Mouse (Mus musculus) liver, postnatal 0 days (tissue): Measurements from ENCODE around the gene C530008M17Rik. TPM values are rescaled to one million over a fixed set of nuclear protein-coding genes. Genes with fewer than 3 reads are reported as not detected.

Source experiments
- ATAC-seq: fragments of 200-750 bp; cut with Nextera tagmentation; 2 replicates; pipeline ENCODE4 v1.8.0; 2017; ENCODE audit warnings: mild to moderate bottlenecking, moderate library complexity
- DNase-seq: peaks from one replicate; pipeline ENCODE4 v3.0.0-alpha.2; 2016
- H3K27ac ChIP-seq: fragments of 300-500 bp; sonication (generic); 2 replicates; pipeline ENCODE4 v1.5.1; 2014; ENCODE audit warnings: antibody characterized with exemption, moderate library complexity, mild to moderate bottlenecking, low read depth
- H3K27me3 ChIP-seq: fragments of 300-500 bp; sonication (generic); 2 replicates; pipeline ENCODE4 v1.6.1; 2014; ENCODE audit warnings: low read length, control low read depth, mixed read lengths; ENCODE audit not compliant: insufficient read depth
- H3K36me3 ChIP-seq: fragments of 300-500 bp; sonication (generic); replicated peaks from 2 replicates; pipeline ENCODE4 v1.6.1; 2014; ENCODE audit warnings: mild to moderate bottlenecking, control low read depth, low read length, moderate library complexity, mixed read lengths; ENCODE audit not compliant: insufficient read depth
- H3K4me1 ChIP-seq: fragments of 300-500 bp; sonication (generic); 2 replicates; pipeline ENCODE4 v1.6.1; 2014; ENCODE audit warnings: antibody characterized with exemption, mild to moderate bottlenecking, control low read depth; ENCODE audit not compliant: insufficient read depth
- H3K4me2 ChIP-seq: fragments of 300-500 bp; sonication (generic); 2 replicates; pipeline ENCODE4 v1.6.1; 2014; ENCODE audit warnings: low read depth, mild to moderate bottlenecking, low read length, moderate library complexity, mixed read lengths
- H3K4me3 ChIP-seq: fragments of 300-500 bp; sonication (generic); 2 replicates; pipeline ENCODE4 v1.5.1; 2014; ENCODE audit warnings: low read depth, low read length
- H3K9ac ChIP-seq: fragments of 300-500 bp; sonication (generic); replicated peaks from 2 replicates; pipeline ENCODE4 v1.6.1; 2014; ENCODE audit warnings: mild to moderate bottlenecking, moderate library complexity
- H3K9me3 ChIP-seq: fragments of 300-500 bp; sonication (generic); 2 replicates; pipeline ENCODE4 v1.6.1; 2016; ENCODE audit warnings: mild to moderate bottlenecking, control low read depth, low read length, mixed read lengths
- CTCF ChIP-seq: sonication (generic); IDR thresholded peaks from 2 replicates; pipeline ENCODE4 v1.5.1; 2016; ENCODE audit warnings: antibody characterized with exemption, low read depth
- EP300 ChIP-seq: IDR thresholded peaks from 2 replicates; pipeline ENCODE4 v1.6.1; 2016; ENCODE audit warnings: antibody characterized with exemption, low read depth, mild to moderate bottlenecking
- WGBS: fragments of 180-500 bp; shearing (Covaris S2); extraction: QIAGEN DNeasy Blood & Tissue Kit; methylation state at CpG from one replicate; pipeline ENCODE4 v1.1.7; 2014; ENCODE audit not compliant: insufficient replicate concordance; 5-methylcytosine and 5-hydroxymethylcytosine counted together
- polyA plus RNA-seq: library from polyadenylated mRNA; unstranded; fragments of >200 nt; fragmentation: Nextera tagmentation; extraction: Ambion mirVana; gene quantifications from 2 replicates; pipeline ENCODE4 v1.2.1, GENCODE M21; 2015

C530008M17Rik gene
- polyA plus RNA-seq, 1 experiment from 2014 or later, result 3.9 TPM

DNA sequence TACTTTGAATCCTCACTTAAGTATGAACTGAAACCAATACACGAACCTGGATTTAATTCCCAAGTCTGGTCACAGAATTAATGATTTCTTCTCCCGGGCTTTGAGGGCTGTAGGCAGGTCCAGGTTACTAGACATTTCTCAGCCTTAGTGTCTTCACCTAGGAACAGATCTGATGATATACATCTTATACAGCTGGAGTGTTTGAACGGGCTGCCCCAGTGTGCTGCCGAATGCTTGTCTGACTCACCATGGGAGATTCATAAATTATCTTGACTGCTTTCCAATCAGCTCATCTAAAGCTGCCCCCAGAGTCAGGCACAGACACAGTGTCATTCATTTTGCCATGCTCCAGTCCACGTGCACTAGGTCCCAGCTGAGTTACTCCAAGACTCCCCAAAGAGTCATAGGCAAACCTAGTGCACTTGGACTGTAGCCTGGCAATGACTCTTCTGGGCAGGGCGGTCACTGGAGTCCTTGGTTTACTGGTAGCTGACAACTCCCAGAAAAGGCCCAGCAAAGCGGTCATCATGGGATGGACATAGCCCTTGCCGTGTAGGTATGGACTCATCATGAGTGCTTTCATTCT, 70.3 kb downstream of the C530008M17Rik start:
- DNase-seq (no peak), ATAC-seq (no peak)
- no peak for TF ChIP-seq CTCF
- TF ChIP-seq EP300, result no peak
- no peak overlapping the region for H3K27ac ChIP-seq
- H3K36me3 ChIP-seq, result no peaks in the 10 kb centered on the region
- no peaks in the 10 kb centered on the region for H3K9me3 ChIP-seq
- H3K4me2 ChIP-seq, result no peak overlapping the region
- H3K9ac ChIP-seq, result no peak overlapping the region
- WGBS, result 89% methylated on average over 8 of the region's 8 CpGs
- no peak overlapping the region for H3K4me3 ChIP-seq
- H3K27me3 ChIP-seq, result no peaks in the 10 kb centered on the region
- no peaks in the 10 kb centered on the region for H3K4me1 ChIP-seq

DNA sequence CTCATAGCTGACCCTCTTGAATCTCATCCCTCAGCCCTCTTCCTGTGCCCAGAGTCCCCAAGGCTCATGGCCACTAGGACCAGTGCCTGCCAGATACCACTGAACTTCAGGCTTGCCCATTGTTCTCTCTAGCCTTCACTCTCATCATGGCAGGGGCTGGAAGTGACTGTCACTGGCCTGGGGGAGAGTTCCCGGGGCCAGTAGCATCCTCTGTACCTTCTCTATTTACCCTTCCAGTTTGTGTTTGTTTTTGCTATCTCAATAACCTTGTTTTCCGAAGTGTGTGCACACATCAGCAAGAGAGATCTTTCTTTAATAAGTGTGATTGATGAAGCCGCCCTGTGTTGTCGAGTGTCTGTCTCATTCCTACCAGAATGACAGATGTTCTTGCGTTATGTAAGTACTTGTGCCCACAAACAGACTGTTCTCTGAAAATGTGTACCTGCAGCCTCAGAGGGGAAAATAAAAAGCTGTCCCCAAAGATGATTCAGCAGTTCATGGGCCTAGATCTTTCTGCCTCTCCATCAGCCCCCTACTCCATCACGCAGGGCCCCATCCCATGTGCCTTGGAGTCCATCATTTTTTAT, 76.8 kb downstream of the C530008M17Rik start:
- H3K9ac ChIP-seq, result no peak overlapping the region
- no peaks in the 10 kb centered on the region for H3K4me1 ChIP-seq
- no peaks in the 10 kb centered on the region for H3K9me3 ChIP-seq
- no peak overlapping the region for H3K4me2 ChIP-seq
- no peaks in the 10 kb centered on the region for H3K36me3 ChIP-seq
- no peaks in the 10 kb centered on the region for H3K27me3 ChIP-seq
- no peak overlapping the region for H3K27ac ChIP-seq
- ATAC-seq (no peak), DNase-seq (no peak)
- TF ChIP-seq CTCF (no peak), EP300 (no peak)
- WGBS, result 72% methylated on average over 6 of the region's 6 CpGs
- no peak overlapping the region for H3K4me3 ChIP-seq

DNA sequence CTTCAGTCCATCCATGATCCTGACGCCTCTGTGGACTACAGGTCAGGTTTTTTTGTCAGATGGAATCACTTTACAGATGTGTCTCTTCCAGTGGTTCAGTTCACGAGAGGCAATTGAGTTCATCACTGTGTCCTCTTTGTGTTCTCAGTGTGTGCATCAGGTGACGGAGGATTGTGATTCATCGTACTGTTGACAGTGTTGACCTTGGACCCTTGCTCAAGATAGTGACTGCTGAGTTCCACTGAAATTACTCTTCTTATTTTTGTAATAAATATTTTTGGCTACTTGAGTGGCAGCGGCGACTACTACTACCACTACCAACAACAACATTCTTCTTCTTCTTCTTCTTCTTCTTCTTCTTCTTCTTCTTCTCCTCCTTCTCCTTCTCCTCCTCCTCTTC, 85.2 kb downstream of the C530008M17Rik start:
- Histone ChIP-seq H3K36me3 (no peaks in the 10 kb centered on the region), H3K4me2 (no peak overlapping the region), H3K4me3 (no peak overlapping the region), H3K27me3 (no peaks in the 10 kb centered on the region), H3K27ac (no peak overlapping the region), H3K9me3 (no peaks in the 10 kb centered on the region), H3K9ac (no peak overlapping the region), H3K4me1 (no peaks in the 10 kb centered on the region)
- no peak for ATAC-seq
- no peak for DNase-seq
- 91% methylated on average over 6 of the region's 6 CpGs for WGBS
- TF ChIP-seq EP300 (no peak), CTCF (no peak)

DNA sequence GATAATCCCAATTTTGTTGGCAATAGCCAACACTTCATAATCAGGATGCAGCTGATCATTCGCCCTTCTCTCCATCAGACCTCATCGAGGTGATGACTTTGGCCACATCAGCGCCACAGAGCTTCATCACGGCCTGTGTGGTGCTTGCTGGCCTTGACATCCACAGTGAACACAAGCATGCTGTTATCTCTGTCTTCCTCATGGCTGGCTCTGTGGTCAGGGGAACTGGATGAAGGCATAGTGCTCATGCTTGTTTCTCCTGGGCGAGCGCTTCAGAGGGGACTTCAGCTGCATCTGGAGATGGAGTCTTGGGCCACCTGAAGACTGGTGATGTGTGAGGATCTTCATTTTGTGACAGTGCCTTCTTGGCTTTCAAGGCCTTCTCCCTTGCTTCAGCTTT, 85.8 kb downstream of the C530008M17Rik start:
- Histone ChIP-seq H3K27ac (no peak overlapping the region), H3K9ac (no peak overlapping the region), H3K9me3 (no peaks in the 10 kb centered on the region), H3K27me3 (no peaks in the 10 kb centered on the region), H3K4me3 (no peak overlapping the region), H3K4me2 (no peak overlapping the region), H3K36me3 (no peaks in the 10 kb centered on the region), H3K4me1 (no peaks in the 10 kb centered on the region)
- WGBS, result 75% methylated on average over 6 of the region's 6 CpGs
- TF ChIP-seq EP300 (no peak), CTCF (no peak)
- no peak for DNase-seq
- ATAC-seq, result no peak

DNA sequence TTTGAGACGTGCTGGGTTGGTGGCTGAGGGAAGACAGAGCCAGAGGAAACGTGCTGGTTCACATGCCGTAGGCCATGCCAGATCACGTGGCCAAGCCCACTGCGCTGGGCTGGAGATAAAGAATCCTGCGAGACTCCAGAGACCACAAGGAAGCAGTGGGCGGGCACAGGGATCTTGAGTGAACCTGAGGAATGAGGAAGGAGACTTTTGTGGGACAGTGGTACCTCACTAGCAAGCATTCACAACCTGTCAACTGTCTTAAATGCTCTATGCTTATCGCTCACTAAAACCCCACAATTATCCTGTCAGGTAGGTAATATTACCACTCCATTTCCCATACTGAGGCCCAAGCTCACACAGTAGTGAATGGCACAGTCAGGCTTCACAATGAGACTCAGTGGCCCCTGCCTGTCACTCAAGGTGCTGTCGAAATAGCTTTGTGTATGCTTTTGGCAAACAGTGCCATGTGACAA, 88.5 kb downstream of the C530008M17Rik start:
- no peak for TF ChIP-seq EP300
- no peak for TF ChIP-seq CTCF
- Histone ChIP-seq H3K4me2 (no peak overlapping the region), H3K9ac (no peak overlapping the region), H3K27ac (no peak overlapping the region), H3K4me1 (no peaks in the 10 kb centered on the region), H3K4me3 (no peak overlapping the region), H3K36me3 (no peaks in the 10 kb centered on the region), H3K9me3 (no peaks in the 10 kb centered on the region), H3K27me3 (no peaks in the 10 kb centered on the region)
- WGBS, result 69% methylated on average over 9 of the region's 9 CpGs
- no peak for DNase-seq
- ATAC-seq, result no peak

DNA sequence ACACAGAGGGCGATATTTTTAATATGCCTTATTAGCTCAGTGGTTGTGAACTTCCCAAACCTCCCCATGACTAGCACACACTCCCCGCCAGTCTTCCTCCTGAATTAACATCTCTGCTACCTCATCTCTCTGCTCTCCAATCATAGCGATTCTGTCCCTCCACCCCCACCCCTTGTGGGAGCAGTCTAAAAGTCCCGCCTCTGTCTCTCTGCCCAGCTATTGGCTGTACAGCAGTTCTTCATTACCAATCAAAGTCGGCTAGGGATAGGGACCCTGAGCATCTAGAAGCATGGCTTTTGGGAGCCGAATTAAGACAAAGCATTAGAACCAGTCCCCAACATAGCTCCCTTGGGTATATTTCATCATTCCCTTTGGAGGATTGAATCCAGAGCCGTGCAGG, 91.5 kb downstream of the C530008M17Rik start:
- H3K4me1 ChIP-seq, result no peaks in the 10 kb centered on the region
- H3K27ac ChIP-seq, result no peak overlapping the region
- ATAC-seq (no peak), DNase-seq (no peak)
- H3K4me3 ChIP-seq, result no peak overlapping the region
- no peak for TF ChIP-seq CTCF
- no peak for TF ChIP-seq EP300
- no peaks in the 10 kb centered on the region for H3K36me3 ChIP-seq
- H3K27me3 ChIP-seq, result no peaks in the 10 kb centered on the region
- H3K9me3 ChIP-seq, result no peaks in the 10 kb centered on the region
- no peak overlapping the region for H3K4me2 ChIP-seq
- H3K9ac ChIP-seq, result no peak overlapping the region
- 75% methylated on average over 7 of the region's 7 CpGs for WGBS
